Mouse (Mus musculus) testis, postnatal 10 days (tissue): Measurements from ENCODE around the gene Gm42878.

Experiments used
- DNase-seq: peaks from one replicate; pipeline ENCODE4 v3.0.0; 2021; ENCODE audit warnings: low spot score

Gm42878 gene

GRCm38 (mm10) chr5:121544910-121545792 is at the start of gene Gm42878, which contains the start of gene Adam1a:
TSS of gene Gm42878 (minus strand) at chr5:121545482.
TSS of gene Adam1a (minus strand) at chr5:121545482.
- DNase-seq, result peak; percentile 71

DNA sequence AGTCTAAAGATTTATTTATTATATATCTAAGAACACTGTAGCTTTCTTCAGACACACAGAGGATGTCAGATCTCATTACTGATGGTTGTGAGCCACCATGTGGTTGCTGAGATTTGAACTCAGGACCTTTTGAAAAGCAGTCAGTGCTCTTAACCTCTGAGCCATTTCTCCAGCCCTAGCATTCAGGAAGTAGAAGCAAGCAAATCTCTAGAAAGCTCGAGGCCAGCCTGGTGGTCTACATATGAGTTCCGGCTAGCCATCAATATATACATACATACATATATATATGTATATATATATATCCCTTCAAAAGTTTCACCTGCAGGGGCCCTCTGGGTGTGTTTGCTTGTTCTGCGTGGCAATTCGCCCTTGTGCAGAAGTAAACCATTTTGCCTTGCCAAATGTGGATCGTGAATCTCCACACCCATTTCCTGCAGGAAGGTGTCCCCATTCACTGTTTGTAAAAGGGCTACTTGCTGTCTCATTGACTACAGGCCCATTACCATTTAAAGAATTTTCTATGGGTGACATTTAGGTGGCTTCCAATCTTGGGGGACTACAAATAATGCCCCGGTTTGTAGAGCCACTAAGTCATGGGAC is 49.5 kb upstream of the Gm42878 start:
- no peak for DNase-seq

- peak; percentile 93 for DNase-seq
Measured at GRCm38 (mm10) chr5:121593451-121594401, 48.4 kb upstream of the Gm42878 start, which contains the start of gene Aldh2. TSS of gene Aldh2 (minus strand) at chr5:121593824.

DNA sequence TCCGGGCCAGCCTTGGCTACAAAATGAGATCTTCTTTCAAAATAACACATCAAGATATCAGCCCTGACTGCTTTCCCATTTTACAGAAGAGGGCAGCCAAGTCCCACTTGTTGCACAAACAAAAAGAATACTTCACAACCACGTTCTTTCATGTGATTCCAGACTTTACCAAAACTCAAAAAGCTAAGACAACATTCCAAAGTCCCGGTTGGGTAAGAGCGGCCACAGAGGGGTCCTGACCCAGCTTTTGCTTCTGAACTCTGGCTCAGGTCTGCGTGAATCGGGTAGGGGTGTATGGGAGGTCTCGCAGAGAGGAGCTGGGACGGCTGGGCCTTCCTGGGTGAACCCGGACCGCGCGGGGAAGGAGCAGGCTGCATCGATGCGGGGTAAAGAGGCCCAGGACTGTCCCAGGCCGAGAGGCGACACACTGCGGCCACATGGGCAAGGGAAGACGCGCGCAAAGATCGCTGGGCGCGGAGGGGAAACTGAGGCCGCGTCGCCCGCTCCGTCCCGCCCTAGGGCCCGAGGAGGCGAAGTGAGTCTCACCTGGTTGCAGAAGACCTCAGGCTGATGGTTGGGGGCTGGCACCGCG is 47.6 kb upstream of the Gm42878 start:
- DNase-seq, result peak; percentile 65

DNA sequence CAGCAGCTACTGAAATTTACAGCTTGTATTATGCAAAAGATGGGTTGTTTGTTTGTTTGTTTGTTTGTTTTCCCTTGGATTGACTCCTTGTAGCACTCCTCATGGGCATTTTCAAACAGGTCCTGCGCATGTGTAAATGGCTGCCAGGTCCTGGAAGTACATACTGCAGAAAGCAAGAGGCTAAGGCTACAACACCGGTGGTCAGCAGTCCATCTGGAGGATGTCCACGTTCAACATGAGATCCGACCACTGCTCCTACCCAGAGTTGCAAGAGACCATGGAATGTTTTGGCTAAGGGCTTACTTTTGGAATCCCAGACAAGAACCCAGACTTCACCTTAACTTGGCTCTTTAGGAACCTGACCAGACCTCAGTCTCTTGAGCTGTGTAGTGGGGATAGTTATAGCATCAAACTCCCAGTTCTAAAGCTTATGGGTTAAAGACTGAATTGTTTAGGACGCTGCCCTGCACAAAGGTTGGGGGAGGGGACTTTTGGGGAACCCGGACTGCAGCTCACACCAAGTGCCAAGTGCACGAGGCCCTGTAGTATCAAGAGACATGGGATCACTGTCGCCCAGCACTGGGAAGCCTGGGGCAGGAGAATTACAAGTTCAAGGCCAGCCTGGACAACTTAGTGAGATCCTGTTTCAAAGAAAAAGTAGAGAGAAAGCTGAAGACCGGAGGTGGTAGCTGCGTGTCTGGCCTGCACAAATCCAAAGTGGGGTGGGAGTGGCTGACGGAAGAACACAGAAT is 47.0 kb upstream of the Gm42878 start:
- DNase-seq, result no peak

DNA sequence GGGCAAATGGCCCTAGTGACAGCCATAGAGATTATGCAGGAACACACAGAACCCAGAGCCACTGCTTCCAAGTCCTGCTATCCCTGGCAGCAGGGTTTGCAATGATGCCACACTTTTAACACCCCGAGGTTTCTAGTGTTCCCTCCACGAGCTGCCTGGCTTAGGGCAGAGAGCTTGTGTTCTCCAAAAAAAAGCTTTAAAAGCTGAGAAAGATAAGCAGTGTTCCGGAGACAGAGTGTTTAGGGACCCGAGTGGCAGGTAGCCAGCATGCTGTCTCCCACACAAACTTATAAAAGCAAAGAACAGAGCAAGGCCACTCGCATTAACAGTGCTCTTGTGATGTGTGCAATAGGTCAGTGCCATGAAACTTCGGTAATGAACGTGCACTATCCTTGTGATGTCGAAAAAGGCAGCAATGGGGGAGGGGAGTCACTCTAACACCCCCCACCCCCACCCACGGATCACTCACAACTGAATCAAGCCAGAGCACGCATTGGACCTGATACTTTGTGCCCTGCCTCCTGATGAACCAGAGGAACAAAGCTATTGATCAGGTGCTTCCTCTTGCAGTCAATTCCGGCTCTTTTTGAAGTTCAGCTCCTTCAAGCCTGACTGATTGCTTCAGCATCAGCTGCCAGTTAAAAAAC is 46.3 kb upstream of the Gm42878 start:
- DNase-seq, result peak; percentile 79

- no peak for DNase-seq
Measured at GRCm38 (mm10) chr5:121589928-121590327, 44.6 kb upstream of the Gm42878 start.

GRCm38 (mm10) chr5:121586400-121587039 is 41.2 kb upstream of the Gm42878 start:
- DNase-seq, result peak; percentile 71

DNA sequence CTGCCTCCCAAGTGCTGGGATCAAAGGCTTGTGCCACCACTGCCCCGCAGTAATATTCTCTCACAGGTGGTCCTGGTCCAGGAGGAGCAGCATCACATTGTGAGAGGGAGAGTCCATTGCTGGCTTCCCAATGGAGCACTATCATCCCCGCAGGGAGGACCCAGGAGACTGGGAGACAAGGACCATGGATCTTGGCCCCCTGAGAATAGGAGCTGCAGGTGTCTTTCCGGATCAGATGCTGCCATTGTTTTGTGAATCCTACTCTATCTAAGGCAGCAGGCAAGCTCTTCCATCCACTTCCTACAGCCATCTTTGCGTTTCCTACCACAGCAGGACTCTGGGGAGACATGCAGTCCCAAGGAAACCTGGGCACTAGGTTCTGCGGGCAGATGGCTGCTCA is 40.4 kb upstream of the Gm42878 start:
- no peak for DNase-seq

- DNase-seq, result no peak
Measured at GRCm38 (mm10) chr5:121585005-121585404, 39.7 kb upstream of the Gm42878 start.

DNA sequence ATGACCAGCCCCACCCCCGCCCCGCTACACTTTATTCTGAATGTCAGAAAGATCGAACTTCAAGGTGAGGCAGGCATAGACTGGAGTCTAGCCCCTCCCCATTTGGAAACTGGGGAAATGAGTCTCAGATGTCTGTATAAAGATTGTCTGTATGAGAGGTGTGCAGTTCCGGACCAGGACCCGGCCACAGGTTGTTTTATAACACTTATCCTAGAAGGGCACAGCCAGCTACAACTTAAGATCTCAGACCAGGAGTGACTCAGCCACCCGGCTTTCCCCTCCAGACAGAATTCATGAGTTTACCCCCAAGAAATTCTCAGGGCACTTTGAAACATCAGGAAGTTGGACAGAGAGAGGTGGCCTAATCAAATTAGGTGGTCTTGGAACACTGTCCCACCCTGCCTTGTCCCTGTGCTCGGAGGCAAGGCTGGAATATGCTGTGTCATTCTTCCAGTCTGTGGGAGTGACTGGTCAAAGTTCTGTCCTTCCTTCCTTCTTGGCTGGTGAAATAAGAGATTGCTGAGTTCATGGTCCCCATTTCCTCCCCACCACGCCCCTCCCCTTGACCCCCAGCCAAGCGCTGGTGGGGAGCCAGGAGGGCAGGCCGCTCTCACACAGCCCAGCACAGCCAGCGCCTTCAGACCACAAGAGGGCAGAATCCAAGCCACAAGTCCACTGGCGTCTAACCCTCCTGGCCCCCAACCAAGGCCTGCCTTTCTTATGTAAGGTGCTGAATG is 38.7 kb upstream of the Gm42878 start:
- DNase-seq, result peak; percentile 92

- no peak for DNase-seq
Measured at GRCm38 (mm10) chr5:121581945-121582344, 36.7 kb upstream of the Gm42878 start.

DNA sequence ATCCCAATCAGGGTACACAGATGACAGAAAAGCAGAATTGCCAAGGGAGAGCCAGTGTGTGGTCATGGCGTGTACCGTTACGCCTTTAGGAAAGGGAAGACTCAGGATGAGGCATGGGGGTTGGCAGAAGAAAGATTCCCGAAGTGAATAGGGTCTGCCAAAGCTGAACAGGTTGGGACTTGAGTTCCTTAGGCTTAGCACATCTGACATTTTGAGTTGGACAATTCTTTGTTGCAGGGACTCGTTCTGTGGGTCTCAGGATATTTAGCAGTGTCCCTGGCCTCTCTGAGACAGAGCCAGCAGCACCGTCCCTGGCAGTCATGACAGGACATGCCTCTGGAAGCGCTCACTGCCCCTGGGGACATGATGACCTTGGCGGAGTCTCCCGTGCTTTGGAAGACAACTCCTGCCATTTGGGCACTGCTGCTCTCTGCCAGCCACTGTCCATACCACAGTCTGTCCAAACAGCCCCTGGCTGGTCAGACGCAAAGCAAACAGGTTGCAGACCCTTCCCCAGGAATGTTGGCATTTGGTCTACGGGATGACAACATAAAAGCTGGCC is 31.7 kb upstream of the Gm42878 start:
- no peak for DNase-seq

DNA sequence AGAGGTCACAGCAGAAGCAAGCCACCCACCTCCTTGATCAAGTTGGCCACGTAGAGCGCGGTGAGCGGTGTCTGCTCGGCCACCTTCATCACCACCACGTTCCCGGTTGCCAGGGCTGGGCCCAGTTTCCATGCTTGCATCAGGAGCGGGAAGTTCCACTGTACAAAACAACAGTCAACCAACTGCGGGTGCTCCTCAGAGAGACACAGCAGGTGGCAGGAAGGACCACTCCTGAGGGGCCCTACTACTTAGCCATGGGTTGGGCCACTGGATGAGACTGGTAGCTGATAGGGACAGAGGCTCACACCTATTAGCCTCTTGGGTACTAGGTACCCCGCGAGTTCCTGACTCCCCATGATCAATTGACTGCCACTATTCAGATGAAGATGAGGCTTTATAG is 30.6 kb upstream of the Gm42878 start:
- no peak for DNase-seq

DNA sequence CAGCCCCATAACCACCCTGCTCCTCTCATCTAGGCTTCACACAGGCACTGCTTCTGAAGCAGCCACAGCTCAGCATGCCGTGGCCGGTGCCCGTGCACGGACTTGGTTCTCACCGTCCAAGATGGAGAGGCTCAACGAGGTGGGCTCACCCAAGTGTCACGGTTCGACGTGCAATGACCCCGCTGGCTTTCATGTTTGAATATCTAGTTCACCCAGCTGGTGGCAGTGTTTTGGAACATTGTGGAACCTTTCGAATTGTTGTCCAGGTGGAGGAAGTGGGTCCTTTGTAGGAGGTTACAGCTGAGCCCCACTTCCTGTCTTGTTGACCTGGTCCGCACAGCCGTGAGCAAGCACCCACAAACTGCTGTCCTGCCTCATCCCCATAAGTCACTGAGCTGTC is 28.9 kb upstream of the Gm42878 start:
- DNase-seq, result no peak

DNA sequence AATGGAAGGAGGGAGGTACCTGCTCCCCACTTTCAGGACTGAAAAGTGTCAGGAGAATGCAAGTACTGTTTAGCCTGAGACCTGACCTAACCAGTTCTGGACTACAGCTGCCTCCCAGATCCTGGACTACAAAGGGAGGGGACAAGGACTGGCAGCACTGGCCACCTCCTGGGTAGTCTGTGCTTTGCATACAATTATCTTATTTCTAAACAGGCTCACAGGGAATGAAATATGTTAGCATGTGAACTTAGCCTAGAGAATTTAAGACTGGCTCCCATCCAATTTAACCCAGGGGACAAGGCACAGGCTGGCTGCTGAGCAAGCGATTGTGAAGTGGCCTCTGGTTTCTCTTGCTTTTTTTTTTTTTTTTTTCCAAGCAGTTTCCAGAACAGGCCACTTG is 25.5 kb upstream of the Gm42878 start:
- DNase-seq, result no peak

GRCm38 (mm10) chr5:121569881-121570420 is 24.7 kb upstream of the Gm42878 start:
- DNase-seq, result no peak

DNA sequence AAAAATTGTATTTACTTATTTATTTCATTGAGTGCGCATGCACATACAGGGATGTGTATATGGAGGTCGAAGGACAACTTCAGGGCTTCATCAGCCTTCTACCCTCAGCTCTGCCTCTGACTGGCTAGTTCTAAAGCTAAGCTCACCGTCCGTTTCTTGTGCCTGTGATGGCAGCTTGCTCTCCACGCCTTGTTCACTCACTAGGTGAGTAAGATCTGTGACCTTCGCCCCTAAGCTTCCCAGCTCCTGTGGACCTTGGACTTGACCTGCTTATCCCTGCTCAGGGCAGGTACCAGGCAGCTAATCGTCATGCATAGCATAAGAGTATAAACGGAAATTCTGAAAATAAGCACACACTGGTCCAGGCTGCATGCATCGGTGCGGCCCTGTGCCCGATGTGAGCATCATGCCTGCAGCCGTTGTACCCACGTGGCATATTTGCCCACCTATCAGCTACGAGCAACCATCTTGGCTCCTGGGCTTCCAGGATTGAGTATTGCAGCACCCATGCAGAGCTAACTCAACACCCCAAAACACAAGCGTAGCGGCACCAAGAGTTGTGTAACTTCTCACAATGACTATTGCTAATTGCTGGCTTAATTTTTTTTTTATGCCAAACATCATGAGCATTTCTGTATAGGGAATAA is 20.9 kb upstream of the Gm42878 start:
- no peak for DNase-seq
